Mouse (Mus musculus) fat pad, adult 2 months (tissue): ENCODE data around the gene Tbx18.

ENCODE experiments used
- DNase-seq: peaks from one replicate; pipeline ENCODE4 v3.0.0-alpha.2; 2011; ENCODE audit warnings: low read depth, low spot score; ENCODE audit errors: extremely low read depth

Gene Tbx18

DNA sequence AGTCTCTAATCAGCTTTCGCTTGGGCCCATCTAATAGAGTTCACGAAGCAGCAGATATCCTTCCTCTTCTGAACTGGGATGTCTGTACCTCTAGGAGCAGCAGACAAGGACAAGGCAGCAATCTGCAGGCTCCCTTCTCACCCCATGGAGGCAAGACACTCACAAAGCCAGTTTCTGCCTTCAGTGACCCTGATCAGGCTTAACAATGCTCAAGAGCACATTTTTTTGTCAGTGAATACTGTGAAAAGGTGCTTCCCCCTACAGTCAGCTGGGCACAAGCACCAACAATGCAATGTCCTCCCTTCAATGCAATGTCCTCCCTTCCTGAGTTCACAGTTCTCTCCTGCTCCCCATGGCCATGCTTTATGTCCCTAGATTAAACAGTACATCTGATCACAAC, 9.3 kb downstream of the Tbx18 start:
- DNase-seq = no peak

DNA sequence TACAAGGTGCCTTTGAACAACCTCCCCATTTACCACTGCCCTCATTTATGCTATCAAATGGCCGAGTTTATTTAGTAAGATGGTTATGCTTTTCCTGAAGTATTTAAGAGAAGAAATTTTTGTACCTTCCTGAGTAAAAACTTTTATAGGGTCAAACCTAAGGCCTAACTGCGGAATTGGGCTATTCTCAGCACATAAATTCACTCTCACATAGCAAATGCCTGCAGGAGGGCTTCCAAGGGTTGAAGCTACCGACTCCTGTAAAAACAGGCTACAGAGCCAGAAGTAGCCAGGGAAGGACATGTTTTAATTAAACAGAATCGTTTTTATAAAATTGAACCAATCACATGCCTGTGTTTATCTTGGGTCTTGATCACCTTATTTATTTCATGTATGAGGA, 20.7 kb downstream of the Tbx18 start:
- DNase-seq = no peak

DNA sequence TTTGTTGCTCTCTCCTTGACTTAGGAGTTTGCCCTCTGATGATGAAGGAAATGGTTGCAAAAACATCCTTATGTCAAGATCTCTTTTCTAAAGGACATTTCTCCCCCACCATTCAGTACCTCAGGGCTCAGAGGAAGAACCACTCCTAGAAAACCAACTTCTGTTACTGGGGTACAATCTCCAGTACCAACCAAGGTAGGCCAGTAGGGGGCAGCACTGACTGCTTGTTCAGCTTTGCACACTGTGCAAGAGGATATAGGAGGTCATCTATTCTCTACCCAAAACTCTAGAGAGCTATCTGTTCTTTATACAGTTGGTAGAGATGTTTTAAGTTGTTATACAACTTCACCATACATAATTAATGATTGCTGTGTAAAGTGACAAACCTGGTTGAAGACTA, 22.9 kb downstream of the Tbx18 start:
- no peak for DNase-seq

DNA sequence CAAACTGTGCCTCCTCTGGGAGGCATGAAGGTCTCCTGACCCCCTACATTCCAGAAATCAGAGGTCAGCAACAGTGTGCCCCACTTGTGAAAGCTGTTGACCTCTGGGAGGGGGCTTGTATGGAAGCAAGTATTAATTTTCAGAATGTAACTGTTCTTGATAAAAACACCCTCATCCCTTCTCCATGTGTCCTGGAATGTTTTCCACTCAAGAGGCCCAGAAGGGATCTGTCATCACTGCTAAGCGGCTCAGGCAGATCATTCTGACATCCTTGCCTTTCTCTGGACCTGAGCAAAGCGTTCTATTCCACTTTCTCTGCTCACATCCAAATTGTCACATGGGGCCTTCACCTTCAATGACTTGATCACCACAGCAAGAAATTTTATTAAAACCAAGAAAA, 28.8 kb downstream of the Tbx18 start:
- DNase-seq = no peak

DNA sequence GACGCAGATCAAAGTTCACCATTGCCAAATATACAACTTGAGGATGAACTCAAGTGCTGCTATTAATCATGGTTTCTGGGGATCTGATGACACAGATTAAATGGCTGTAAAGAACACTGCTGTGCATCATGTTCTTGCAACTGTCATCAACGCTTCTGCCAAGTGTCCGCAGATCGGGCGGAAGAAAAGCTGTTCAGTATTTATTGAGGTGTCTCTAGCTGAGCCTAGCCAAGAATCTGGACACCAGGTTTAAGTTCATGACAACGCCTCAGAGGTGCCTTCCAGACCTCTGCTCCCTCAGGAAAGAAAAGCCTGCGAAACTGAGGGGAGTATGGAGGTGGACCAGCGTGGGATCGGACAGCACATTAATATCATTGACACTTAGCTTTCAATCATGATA, 44.1 kb downstream of the Tbx18 start:
- DNase-seq = no peak

- no peak for DNase-seq
Measured at GRCm38 (mm10) chr9:87682247-87682646, 48.8 kb downstream of the Tbx18 start.
